Mouse (Mus musculus): ENCODE results near the gene Gmds. TPM values are rescaled to one million over a fixed set of nuclear protein-coding genes. Genes with fewer than 3 reads are reported as not detected.

Gmds gene
- polyA plus RNA-seq, 1 experiment: 5.2 TPM

DNA sequence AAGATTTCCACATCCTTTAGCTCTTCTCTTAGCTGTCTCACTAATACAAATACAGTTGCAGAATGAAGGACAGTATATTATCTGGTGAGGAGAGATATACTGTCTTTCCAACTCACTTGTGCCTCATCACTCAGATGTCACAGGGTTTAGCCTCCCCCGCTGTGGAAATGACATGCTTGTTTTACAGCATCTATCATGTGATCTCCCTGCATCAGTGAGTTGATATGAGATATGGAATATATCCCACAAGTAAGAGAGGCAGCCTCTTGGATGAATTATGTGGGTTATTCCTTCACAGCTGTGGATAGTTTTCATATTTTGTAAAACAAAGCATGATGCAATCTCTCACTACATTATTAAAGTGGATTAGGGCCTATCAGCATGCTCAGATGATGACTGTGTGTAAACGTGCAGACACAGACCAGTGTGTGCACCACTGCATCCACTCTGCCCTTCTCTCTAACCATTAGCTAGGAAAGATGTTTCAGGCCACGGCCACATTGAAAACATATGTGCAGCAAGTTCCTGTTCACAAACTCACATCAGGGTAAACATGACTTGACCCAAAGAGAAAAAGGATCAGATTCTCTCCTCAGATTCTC lies 371.5 kb downstream of the Gmds start:
- Histone ChIP-seq H3K36me3 (ENCODE audit: control insufficient read depth, insufficient read depth, low read length) (no peaks in the 10 kb centered on the region), H3K4me1 (ENCODE audit: control insufficient read depth, insufficient read depth, low read length) (no peaks in the 10 kb centered on the region), H3K27me3 (ENCODE audit: control insufficient read depth, insufficient read depth, low read length) (no peaks in the 10 kb centered on the region), H3K27ac (ENCODE audit: control insufficient read depth, insufficient read depth, low read depth, low read length) (no peak overlapping the region), H3K4me3 (ENCODE audit: control insufficient read depth, low read depth, low read length) (no peak overlapping the region)
- TF ChIP-seq POLR2A (IDR thresholded peaks at IDR 0.05; ENCODE audit: control insufficient read depth, low read depth, low read length): no peak
- TF ChIP-seq CTCF (IDR thresholded peaks at IDR 0.05; ENCODE audit: control insufficient read depth, insufficient read depth, insufficient replicate concordance, low read depth, low read length): no peak

DNA sequence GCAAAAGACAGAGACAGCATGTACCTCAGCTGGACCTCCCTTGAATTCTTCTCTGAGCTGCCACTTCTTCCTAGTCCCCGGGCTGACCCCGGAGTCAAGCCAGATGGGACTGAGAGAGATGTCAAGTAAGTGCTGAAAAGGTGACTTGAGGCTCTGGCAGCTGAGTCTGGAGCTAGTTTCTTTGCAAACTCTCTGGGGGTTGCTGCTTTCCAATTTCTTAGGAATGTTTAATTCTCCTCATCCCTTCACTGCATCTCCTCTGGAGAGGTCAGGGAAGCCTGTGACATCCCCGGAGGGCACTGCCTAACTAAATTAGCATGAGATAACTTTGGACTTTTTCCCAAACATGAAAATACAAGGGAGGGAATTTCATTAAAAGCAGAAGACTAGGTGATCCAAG lies 378.0 kb downstream of the Gmds start:
- no peaks in the 10 kb centered on the region for H3K4me1 ChIP-seq (ENCODE audit: control insufficient read depth, insufficient read depth, low read length)
- no peaks in the 10 kb centered on the region for H3K27me3 ChIP-seq (ENCODE audit: control insufficient read depth, insufficient read depth, low read length)
- TF ChIP-seq CTCF (IDR thresholded peaks at IDR 0.05; ENCODE audit: control insufficient read depth, insufficient read depth, insufficient replicate concordance, low read depth, low read length) (no peak), POLR2A (IDR thresholded peaks at IDR 0.05; ENCODE audit: control insufficient read depth, low read depth, low read length) (no peak)
- no peak overlapping the region for H3K4me3 ChIP-seq (ENCODE audit: control insufficient read depth, low read depth, low read length)
- no peak overlapping the region for H3K27ac ChIP-seq (ENCODE audit: control insufficient read depth, insufficient read depth, low read depth, low read length)
- no peaks in the 10 kb centered on the region for H3K36me3 ChIP-seq (ENCODE audit: control insufficient read depth, insufficient read depth, low read length)

DNA sequence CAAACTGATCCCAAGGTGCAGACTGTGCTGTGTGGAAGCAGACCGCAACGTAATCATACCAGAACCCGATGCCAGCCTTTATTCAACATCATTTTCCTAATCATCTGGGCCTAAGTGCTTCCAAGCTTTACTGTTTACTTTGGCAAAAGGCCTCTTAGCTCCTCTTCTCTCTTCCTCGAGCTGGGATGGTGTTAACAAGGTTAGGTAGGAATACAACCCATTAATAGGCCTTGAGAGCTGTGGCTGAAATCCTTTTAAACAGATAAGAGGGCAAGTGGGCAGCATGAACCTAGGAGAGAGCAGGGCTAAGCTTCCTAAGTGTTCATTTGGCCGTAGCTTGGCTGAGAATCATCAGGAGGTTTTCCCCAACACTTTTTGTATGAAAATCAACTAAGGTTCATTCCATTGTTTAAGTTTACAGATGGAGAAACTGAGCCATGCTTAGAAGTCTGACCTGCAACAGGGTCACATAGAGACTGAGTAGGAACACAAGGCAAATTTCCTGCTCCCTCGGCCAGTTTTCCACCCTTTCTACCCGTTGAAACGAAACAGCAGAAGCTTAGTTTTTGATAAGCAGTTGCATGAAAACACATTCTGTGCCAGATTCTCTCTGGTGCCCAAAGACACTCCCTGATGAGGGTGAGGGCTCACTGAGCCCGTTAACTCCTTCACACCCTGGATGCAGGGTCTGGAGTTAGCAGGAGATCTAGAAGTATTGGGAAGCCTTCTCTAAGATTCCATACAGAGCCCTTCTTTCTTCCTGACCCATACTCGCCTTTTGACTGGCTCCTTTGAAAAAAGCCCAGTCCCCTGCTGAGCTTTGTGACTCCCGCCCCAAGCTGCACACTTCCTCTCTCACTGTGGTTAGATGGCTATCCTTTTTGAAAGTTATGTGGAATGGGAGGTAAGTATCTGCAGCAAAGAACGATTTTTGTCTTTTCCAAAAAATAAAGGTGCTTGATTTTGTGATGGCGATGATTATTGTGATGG lies 379.9 kb downstream of the Gmds start:
- no peaks in the 10 kb centered on the region for H3K36me3 ChIP-seq (ENCODE audit: control insufficient read depth, insufficient read depth, low read length)
- no peaks in the 10 kb centered on the region for H3K4me1 ChIP-seq (ENCODE audit: control insufficient read depth, insufficient read depth, low read length)
- no peak overlapping the region for H3K4me3 ChIP-seq (ENCODE audit: control insufficient read depth, low read depth, low read length)
- no peaks in the 10 kb centered on the region for H3K27me3 ChIP-seq (ENCODE audit: control insufficient read depth, insufficient read depth, low read length)
- TF ChIP-seq CTCF (IDR thresholded peaks at IDR 0.05; ENCODE audit: control insufficient read depth, insufficient read depth, insufficient replicate concordance, low read depth, low read length): no peak
- no peak for TF ChIP-seq POLR2A (IDR thresholded peaks at IDR 0.05; ENCODE audit: control insufficient read depth, low read depth, low read length)
- H3K27ac ChIP-seq (ENCODE audit: control insufficient read depth, insufficient read depth, low read depth, low read length): no peak overlapping the region

DNA sequence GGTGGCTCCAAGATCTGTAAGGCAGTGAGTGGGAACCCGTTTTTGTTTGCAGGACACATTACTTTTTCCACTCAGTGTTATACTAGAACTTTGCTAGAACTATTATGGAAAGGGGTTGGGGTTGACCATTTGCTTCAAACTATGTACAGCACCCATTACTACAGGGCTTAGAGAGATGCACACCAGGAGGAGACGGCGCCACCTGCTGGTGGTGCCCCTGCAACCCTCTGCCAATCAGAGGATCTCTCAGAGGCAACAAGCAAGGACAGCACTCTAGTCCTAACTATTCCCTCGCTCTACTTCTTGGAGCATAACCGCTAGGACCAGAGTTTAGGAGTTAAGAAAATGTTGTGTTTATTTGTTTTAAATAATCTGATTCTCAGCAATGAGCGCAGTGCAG lies 382.0 kb downstream of the Gmds start:
- Histone ChIP-seq H3K36me3 (ENCODE audit: control insufficient read depth, insufficient read depth, low read length) (no peaks in the 10 kb centered on the region), H3K4me3 (ENCODE audit: control insufficient read depth, low read depth, low read length) (no peak overlapping the region), H3K27ac (ENCODE audit: control insufficient read depth, insufficient read depth, low read depth, low read length) (no peak overlapping the region), H3K27me3 (ENCODE audit: control insufficient read depth, insufficient read depth, low read length) (no peaks in the 10 kb centered on the region), H3K4me1 (ENCODE audit: control insufficient read depth, insufficient read depth, low read length) (no peaks in the 10 kb centered on the region)
- peak; percentile 84; the same call in 1 of the 2 replicates for TF ChIP-seq CTCF (IDR thresholded peaks at IDR 0.05; ENCODE audit: control insufficient read depth, insufficient read depth, insufficient replicate concordance, low read depth, low read length)
- TF ChIP-seq POLR2A (IDR thresholded peaks at IDR 0.05; ENCODE audit: control insufficient read depth, low read depth, low read length): no peak

DNA sequence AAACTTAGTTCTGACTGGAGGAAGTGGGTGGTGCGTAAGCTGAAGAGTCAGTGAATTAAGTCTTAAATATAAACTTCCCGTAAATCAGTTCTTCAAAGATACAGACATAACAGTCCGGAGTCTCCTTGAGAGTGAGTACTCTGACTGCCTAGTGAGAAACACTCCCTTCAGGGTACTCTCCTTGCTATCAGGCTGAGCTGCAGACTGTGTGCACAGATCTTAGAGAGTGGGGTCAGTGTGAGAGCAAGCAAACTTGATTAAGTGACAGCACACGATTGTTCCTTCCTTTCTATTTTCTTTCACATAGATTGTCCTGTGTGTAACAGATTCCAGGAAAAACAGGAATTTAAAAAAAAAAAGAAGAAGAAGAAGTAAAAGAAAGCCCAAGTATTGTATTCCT lies 382.4 kb downstream of the Gmds start:
- no peak for TF ChIP-seq CTCF (IDR thresholded peaks at IDR 0.05; ENCODE audit: control insufficient read depth, insufficient read depth, insufficient replicate concordance, low read depth, low read length)
- TF ChIP-seq POLR2A (IDR thresholded peaks at IDR 0.05; ENCODE audit: control insufficient read depth, low read depth, low read length): no peak

DNA sequence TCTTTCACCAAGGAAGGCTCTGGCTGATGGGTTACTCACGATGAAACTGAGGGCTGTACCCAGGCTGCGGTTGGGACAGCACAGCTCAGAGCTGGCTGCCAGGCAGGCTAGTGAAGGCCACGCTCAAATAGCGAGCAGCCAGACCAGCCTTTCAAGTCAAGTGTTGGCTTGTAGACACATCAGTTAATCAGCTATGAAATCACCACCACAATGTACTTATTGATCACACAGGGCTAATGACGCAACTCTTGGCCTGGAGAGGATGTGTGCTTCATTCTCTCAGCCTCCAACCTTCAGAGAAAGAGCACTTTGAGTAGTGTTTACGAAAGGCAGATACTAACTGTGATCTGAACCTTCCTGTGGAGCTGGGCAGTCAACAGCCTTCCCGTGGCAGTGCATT lies 383.4 kb downstream of the Gmds start:
- no peaks in the 10 kb centered on the region for H3K27me3 ChIP-seq (ENCODE audit: control insufficient read depth, insufficient read depth, low read length)
- no peak for TF ChIP-seq CTCF (IDR thresholded peaks at IDR 0.05; ENCODE audit: control insufficient read depth, insufficient read depth, insufficient replicate concordance, low read depth, low read length)

More for the DNA sequence above, 382.4 kb downstream of the Gmds start:
- Histone ChIP-seq H3K4me3 (ENCODE audit: control insufficient read depth, low read depth, low read length) (no peak overlapping the region), H3K4me1 (ENCODE audit: control insufficient read depth, insufficient read depth, low read length) (no peaks in the 10 kb centered on the region), H3K36me3 (ENCODE audit: control insufficient read depth, insufficient read depth, low read length) (no peaks in the 10 kb centered on the region), H3K27ac (ENCODE audit: control insufficient read depth, insufficient read depth, low read depth, low read length) (no peak overlapping the region), H3K27me3 (ENCODE audit: control insufficient read depth, insufficient read depth, low read length) (no peaks in the 10 kb centered on the region)

DNA sequence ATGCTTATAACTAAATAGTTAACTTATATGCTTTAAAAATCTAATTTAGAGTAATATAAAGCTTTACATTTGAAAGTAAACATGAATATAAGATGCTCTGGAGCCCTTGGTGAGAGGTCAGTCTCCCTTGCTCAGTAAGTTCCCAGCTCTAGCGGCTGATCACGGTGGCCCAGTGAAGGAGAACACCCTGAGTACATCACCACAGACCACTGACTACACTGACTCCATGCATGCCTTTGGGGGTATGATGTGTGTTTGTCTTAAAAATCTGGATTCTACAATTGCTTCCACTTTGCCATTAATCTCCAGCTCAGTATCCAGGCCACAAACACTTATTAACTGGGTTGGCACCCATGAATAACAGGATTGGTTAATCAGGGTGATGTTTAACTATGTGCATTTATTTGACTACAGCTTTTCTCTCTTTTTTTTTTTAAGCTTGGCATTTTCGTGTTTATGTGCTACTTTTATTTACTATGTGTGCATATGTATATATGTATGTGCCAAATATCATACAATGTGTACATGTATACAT lies 393.8 kb downstream of the Gmds start:
- TF ChIP-seq POLR2A (IDR thresholded peaks at IDR 0.05; ENCODE audit: control insufficient read depth, low read depth, low read length) (no peak), CTCF (IDR thresholded peaks at IDR 0.05; ENCODE audit: control insufficient read depth, insufficient read depth, insufficient replicate concordance, low read depth, low read length) (no peak)
- Histone ChIP-seq H3K27me3 (ENCODE audit: control insufficient read depth, insufficient read depth, low read length) (no peaks in the 10 kb centered on the region), H3K4me1 (ENCODE audit: control insufficient read depth, insufficient read depth, low read length) (no peaks in the 10 kb centered on the region), H3K36me3 (ENCODE audit: control insufficient read depth, insufficient read depth, low read length) (no peaks in the 10 kb centered on the region), H3K27ac (ENCODE audit: control insufficient read depth, insufficient read depth, low read depth, low read length) (no peak overlapping the region), H3K4me3 (ENCODE audit: control insufficient read depth, low read depth, low read length) (no peak overlapping the region)

More for the DNA sequence above, 383.4 kb downstream of the Gmds start:
- Histone ChIP-seq H3K36me3 (ENCODE audit: control insufficient read depth, insufficient read depth, low read length) (no peaks in the 10 kb centered on the region), H3K4me1 (ENCODE audit: control insufficient read depth, insufficient read depth, low read length) (no peaks in the 10 kb centered on the region), H3K4me3 (ENCODE audit: control insufficient read depth, low read depth, low read length) (no peak overlapping the region), H3K27ac (ENCODE audit: control insufficient read depth, insufficient read depth, low read depth, low read length) (no peak overlapping the region)

Data from testis, adult 2 months (tissue).